Mouse (Mus musculus) erythroblast, embryonic 14.5 days (primary cell): ENCODE data around the gene Dbndd1.

Experiments
- GATA1 ChIP-seq: IDR thresholded peaks from 2 replicates; pipeline ENCODE4 v1.6.1; 2012; ENCODE audit warnings: low read length, inconsistent platforms, mixed read lengths
- TAL1 ChIP-seq: IDR thresholded peaks from 3 replicates; pipeline ENCODE4 v1.6.1; 2012; ENCODE audit warnings: low read length, inconsistent platforms, mixed read lengths

DNA sequence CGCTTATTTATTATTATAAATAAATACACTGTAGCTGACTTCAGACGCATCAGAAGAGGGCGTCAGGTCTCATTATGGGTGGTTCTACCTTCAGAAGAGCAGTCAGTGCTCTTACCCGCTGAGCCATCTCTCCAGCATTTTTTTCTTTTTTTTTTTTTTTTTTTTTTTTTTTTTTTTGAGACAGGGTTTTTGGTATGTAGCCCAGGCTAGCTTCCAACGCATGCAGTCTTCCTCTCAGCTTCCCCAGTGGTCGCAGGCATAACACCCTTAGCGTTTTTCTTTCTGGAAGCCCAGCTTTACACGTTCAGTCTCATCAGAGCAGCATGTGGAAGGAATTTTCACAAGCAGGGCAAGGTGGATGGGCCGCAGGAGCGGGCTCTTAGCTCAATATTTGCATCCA, 2.9 kb upstream of the Dbndd1 start:
- TF ChIP-seq GATA1 (no peak), TAL1 (no peak)
